Mouse (Mus musculus) thymus, adult 18-20 months (tissue): ENCODE measurements around the gene Sorl1.

ENCODE experiments used
- DNase-seq, 2 experiments: peaks; one replicate each; pipeline ENCODE4 v3.0.0; 2022; ENCODE audit warnings: mixed read lengths in 2 of 2

Gene Sorl1

DNA sequence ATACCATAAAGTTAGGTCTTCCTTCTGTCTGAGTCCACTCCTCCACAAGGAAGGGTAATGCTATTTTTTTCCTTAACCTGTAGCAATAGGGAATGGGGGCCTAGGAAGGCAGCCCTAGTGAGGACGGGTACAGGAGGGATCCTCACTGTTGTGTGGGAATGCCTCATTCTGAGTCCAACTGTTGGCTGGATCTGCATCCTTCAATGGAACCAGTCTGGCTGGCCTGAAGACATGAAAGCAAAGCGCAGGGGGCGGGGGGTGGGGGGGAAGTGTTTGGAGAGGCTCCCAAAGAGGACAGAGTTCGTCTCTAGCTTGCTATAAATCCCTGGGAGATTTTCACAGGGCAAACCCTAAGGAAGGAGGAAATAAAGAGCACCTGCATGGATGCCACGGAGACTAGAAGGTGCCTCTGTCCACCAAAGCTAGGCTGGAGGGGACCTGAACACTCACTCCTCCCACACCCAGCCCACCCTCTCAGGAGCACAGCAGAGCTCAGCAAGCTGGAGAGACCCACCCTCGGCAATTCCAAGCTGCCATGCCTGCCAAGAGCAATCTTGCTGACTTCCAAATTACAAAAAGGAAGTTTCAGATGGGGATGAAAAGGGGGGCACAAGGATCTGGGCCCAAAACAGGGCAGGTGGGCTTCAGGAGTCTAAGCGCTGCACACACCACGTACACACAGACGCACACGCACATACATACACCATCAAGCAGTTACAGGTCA, 2.3 kb downstream of the Sorl1 start:
- no peak for DNase-seq

DNA sequence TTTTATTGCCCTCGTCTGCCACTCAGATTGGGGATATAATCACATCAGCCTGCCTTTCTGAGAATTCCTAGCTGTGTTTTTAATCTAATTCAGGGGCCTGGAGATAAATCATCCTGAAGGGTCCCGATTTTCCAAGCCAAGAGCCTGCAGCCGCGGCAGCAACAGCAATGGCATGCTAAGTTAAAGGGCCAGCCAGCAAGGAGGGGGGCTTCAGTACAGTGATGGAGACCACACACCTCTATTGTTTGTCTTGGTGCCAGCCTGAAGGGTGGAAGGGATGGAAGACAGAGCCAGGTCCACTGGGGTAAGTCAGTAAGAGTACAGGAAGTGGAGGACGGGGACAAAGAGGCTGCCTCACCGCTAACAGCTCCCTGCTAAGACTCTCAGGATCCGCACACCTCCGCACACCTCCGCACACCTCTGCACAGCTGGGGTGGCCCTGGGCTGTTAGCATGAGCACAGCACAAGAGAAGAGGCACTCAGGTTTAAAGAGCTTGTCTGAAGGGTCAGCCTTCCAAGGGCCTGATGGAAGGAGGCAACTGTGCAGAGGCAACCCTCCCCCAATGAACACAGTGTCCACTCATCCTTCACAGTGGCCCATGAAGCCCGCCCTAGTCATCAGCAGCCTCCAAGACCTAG, 7.6 kb downstream of the Sorl1 start:
- DNase-seq = no peak

GRCm38 (mm10) chr9:42115078-42115477, 9.0 kb downstream of the Sorl1 start:
- DNase-seq = no peak

DNA sequence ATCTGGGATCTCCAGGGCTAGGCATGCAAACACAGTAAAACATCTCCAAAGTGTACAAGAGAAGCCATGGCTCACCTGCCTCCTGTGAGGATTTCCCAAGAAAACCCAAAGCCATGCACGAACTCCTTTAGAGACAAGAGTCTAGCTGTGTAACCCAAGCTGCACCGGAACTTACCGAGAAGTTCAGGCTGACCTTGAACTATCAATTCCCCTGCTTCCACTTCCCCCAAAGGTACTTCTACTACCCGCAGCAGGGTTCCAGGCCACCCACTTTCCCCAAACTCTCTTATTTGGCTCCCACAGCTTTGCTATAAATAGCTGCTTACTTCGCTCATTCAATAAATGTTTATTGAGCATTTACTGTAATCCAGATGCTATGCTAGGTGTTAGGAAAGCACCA, 10.8 kb downstream of the Sorl1 start:
- no peak for DNase-seq

- no peak for DNase-seq
These were observed 11.4 kb downstream of the Sorl1 start for GRCm38 (mm10) chr9:42112691-42113090.

- no peak for DNase-seq
These were observed 12.8 kb downstream of the Sorl1 start for GRCm38 (mm10) chr9:42111256-42111655.

DNA sequence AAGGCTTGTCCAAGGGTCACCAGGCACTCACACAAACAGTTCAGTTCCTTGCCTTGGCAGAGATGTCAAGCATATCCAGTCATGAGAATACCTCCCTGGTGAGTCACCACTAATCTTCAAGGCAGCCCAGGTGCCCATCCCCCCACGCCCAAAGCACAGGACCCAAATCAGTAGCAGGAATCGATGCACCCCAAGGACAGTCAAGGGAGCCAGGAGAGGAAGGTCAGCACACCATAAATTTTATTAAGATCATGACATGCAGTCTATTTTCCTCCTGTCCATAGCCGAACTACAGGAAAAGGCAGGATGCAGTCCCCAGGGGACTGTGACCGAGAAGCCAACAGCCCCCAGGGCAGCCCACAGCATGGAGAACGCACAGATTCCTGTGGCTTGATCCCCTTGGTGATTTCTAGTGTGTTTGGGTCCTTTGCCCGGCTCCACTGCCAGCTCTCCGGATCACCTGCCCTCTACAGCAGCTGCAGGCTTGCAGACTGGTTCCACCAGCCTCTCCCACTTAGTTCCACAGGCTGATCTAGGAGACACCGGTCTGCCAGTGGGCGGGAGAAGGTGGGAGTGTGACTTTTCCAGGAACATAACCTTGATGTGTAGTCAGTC, 14.2 kb downstream of the Sorl1 start:
- no peak for DNase-seq

DNA sequence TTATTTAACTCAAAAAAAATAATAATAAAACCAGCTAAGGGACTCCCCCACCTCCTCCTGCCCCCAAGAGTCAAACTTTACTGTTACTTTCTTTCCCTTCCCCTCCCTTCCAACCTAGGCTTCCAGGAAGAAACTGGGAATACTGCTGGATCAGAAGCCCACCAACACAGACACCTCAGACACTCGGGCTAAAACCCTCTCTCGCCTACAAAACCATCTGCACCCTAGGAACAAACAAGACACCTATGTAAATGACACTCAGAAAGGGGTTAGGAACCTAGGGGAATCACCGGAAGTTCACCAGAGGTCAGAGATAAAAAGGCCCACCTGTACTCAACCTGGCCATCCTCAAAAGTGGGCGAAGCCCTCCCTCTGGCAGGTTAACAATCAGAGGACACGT, 15.0 kb downstream of the Sorl1 start:
- DNase-seq = no peak

DNA sequence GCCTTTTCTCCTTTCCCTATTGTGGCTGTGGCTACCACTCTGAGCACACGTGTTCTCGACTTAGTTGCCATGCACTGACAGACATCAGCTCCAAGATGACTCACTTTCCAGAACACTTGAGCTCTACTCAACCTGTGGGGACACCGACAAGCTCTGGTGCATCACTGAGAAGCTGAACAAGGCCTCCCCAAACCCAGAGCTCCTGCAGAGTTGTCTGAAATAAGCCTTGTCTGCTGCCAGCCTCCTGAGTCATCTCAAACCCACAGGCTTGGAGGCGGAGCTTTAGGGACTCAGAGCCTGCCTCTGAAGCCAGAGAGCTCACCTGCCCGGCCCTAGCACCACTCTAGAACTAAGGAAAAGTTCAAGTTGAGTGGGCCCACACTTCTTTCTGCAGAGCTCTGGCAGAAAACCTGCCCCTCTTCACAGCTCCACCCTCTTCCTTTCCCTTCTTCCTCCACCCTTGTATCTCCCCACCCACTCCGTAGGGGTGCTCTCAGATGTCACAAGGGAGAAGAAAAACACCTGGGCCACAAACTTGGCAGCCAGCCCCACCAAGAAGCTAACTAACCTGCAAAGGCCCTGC, 15.6 kb downstream of the Sorl1 start:
- peak; percentile 60 to 76 for DNase-seq

DNA sequence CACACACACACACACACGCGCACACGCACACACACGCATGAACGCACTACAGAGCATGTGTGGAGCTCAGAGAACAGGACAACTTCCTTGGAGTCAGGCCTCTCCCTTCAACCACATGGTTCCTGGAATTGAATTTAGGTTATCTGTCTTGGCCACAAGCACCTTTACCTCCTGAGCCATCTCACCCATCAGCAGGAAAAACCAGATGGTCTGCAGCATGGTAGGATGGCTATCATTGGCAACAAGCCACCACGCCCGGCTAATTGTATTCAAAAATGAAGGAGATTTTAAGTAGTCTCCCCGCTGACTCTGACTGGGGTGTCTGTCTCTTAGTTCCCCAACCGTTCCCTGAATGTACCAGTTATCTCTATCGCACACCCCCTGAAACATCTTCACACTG, 17.0 kb downstream of the Sorl1 start:
- no peak for DNase-seq

DNA sequence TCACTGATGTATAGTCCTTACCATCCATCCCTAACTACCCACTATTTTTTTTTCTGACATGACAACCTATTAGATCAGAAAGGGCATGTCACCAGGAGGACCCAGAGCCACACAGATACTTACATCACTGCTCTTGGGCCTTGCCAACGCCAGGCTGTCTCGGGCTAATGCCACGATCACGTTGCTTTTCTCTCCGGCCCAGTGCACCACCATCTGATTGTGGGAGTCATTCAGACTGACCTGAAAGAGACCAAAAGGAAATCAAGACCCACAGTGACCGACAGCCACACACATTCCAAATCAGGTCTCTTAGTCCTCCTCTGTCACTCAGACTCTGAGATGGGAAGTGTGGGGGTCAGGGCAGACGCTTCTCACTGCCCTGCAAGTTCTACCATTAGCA, 17.8 kb downstream of the Sorl1 start:
- DNase-seq = no peak

DNA sequence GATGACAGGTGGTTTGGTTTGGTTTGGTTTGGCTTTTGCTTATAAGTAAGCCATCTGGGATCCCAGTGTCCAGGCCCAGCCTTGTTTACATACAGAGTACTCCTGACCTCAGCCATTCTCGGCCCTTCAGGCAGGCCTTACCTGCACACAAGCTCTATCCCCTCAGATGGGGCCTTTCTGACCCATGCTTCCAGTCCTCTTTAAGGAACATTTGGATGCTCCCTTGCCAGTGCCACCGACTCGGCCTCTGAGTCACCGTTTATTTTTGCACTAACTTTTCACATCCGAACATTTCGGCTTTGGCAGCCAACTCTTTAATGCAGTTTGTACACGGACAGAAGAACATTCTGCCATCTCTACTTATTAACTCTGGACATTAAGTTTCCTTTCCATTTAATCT, 20.6 kb downstream of the Sorl1 start:
- no peak for DNase-seq

DNA sequence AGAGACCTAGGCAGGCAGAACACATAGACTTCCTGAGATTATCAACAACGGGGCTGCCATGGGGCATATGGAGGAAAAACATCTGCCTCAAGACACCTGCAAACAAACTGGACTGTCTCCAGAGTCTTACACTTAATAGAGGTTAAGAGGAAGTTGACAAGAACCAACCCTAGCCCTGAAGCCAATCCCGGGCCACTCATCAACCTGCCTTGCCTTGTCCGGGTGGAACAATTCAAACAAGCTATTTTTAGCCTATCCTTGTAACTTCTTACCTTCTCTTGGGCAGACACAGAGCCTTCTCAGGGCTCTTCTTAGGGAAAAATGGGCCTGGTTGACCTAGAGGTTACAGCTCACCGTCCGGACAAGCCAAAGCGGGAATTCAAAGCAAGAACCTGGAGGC, 22.1 kb downstream of the Sorl1 start:
- DNase-seq = no peak

DNA sequence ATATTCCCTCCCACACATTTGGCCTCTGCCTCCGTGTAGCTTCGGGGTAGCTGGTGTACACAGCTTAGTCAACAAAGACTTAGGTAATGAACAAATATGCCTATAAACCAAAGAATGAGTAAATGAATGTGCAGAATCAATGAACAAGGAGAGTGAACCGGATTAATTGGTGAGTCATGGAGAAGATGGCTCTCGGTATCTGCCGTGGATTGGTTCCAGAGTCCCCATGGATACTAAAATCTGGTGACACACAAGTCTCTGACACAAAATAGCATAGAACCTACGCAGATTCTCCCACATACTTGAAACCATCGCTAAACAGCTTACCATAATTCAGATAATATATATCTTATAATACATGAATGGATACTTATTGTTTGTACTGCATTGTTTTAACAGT, 22.8 kb downstream of the Sorl1 start:
- no peak for DNase-seq

GRCm38 (mm10) chr9:42100618-42101210, 23.4 kb downstream of the Sorl1 start:
- no peak for DNase-seq

GRCm38 (mm10) chr9:42098474-42099121, 25.5 kb downstream of the Sorl1 start:
- no peak for DNase-seq

- no peak for DNase-seq
These were observed 26.2 kb downstream of the Sorl1 start for GRCm38 (mm10) chr9:42097731-42098473.

- peak in 1 of 2 experiments; percentile 51 for DNase-seq
These were observed 26.9 kb downstream of the Sorl1 start for GRCm38 (mm10) chr9:42097006-42097730.

GRCm38 (mm10) chr9:42094752-42095151, 29.3 kb downstream of the Sorl1 start:
- DNase-seq = no peak

DNA sequence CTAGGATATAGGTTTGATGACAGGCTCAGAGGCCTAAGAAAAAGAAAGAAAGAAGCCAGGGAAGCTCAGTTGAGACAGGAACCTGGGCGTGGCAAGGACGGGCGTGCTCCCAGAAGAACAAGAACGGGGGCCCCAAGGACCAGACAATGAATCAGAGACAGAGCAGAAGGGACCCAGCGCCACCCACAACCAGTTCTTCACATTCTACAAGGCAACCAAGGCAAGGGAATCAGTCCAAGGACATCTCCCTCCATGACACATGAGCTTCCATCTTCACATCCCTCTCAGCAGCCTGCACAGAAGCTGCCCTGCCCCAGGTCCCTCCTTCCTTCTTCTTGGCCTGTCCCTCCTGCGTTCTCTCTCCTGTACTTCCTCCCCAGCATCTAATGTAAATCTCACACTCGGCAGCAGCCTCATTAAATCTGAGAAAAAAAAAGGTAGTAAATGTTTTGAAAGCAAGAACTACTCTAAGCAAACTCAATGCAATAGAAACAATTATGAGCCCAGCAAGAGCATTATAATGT, 30.0 kb downstream of the Sorl1 start:
- DNase-seq = no peak

GRCm38 (mm10) chr9:42092749-42093148, 31.3 kb downstream of the Sorl1 start:
- DNase-seq = no peak
